In genomic region chr5:136962966-136963540, GRCm38 (mm10) we compare ENCODE assay signal across 9 mouse cellular contexts. TPM values are rescaled to one million over a fixed set of nuclear protein-coding genes. Genes with fewer than 3 reads are reported as not detected.
DNase-seq lines count a peak whose midpoint lies in the region; ATAC-seq and TF ChIP-seq lines count a peak whose summit lies in the region.
"Had no signal": no experiment of that assay in that cellular context is flagged by ENCODE, and none has a peak within 500 bp of the region (broad histone marks: within the 10 kb centered on the region; RNA-seq: fewer than 3 reads in every experiment).

No protein-coding gene starts in this region.

- H3K9me3 ChIP-seq in heart, embryonic 15.5 days (replicated peaks): no peaks in the 10 kb centered on the region
- no peaks in the 10 kb centered on the region for H3K9me3 ChIP-seq in hindbrain, embryonic 13.5 days
- no peaks in the 10 kb centered on the region for H3K9me3 ChIP-seq in midbrain, embryonic 13.5 days

- ATAC-seq in heart, embryonic 15.5 days (replicated peaks; ENCODE audit: insufficient number of reproducible peaks, insufficient read depth, low FRiP score, low read depth): no peak
- no peak for ATAC-seq in hindbrain, embryonic 13.5 days (ENCODE audit: low FRiP score)
- ATAC-seq in midbrain, embryonic 13.5 days: no peak

- intact Hi-C loops in heart, postnatal 14 days (cut with DNase I): loop anchor here (2.0 to 10.0 kb wide), 2 partner anchors 24 to 822 kb away; partner anchors contain the start of genes Mepce, Plod3 and Zcwpw1

- TF ChIP-seq CTCF in bone marrow, adult 2 months (IDR thresholded peaks at IDR 0.05; ENCODE audit: control insufficient read depth, insufficient read depth, low read length): 0 out of 2 replicates have a peak, but pooled peaks have one; percentile 5

- WGBS in heart, embryonic 15.5 days: 68% methylated on average over 8 of the region's 8 CpGs
- 76% methylated on average over 8 of the region's 8 CpGs for WGBS in bone marrow, adult 2 months
- WGBS in hindbrain, embryonic 13.5 days: 73% methylated on average over 8 of the region's 8 CpGs
- WGBS in midbrain, embryonic 13.5 days: 77% methylated on average over 8 of the region's 8 CpGs

- peak overlapping the region; percentile 84 for H3K4me2 ChIP-seq in heart, embryonic 15.5 days
- peak overlapping the region; percentile 82 for H3K4me2 ChIP-seq in hindbrain, embryonic 13.5 days
- H3K4me2 ChIP-seq in midbrain, embryonic 13.5 days (replicated peaks): peak overlapping the region; percentile 71

- no peak for DNase-seq in heart, postnatal 14 days
- no peak for DNase-seq in right cerebral cortex, adult 18-20 months
- DNase-seq in gastrocnemius, postnatal 4 days (ENCODE audit: low spot score in 2 of 2): no peak
- DNase-seq in urinary bladder, postnatal 14 days (ENCODE audit: low spot score): no peak

- peaks cover 43% of the 10 kb centered on the region for H3K4me1 ChIP-seq in heart, embryonic 15.5 days (replicated peaks)
- H3K4me1 ChIP-seq in bone marrow, adult 2 months (ENCODE audit: control insufficient read depth, insufficient read depth, low read length): peaks cover 2% of the 10 kb centered on the region
- peaks cover 30% of the 10 kb centered on the region for H3K4me1 ChIP-seq in hindbrain, embryonic 13.5 days (replicated peaks)
- H3K4me1 ChIP-seq in midbrain, embryonic 13.5 days (replicated peaks): peaks cover 20% of the 10 kb centered on the region

- TF ChIP-seq POLR2A in bone marrow, adult 2 months (IDR thresholded peaks at IDR 0.05; ENCODE audit: borderline replicate concordance, control insufficient read depth, low read depth, low read length): no peak

- peak overlapping the region; percentile 78 for H3K9ac ChIP-seq in heart, embryonic 15.5 days
- H3K9ac ChIP-seq in hindbrain, embryonic 13.5 days: peak overlapping the region; percentile 86
- H3K9ac ChIP-seq in midbrain, embryonic 13.5 days (replicated peaks): peak overlapping the region; percentile 79

- peaks cover 26% of the 10 kb centered on the region for H3K36me3 ChIP-seq in heart, embryonic 15.5 days
- peaks cover 52% of the 10 kb centered on the region for H3K36me3 ChIP-seq in hindbrain, embryonic 13.5 days
- H3K36me3 ChIP-seq in midbrain, embryonic 13.5 days: peaks cover 47% of the 10 kb centered on the region

- peak overlapping the region; percentile 80 for H3K4me3 ChIP-seq in heart, embryonic 15.5 days
- no peak overlapping the region for H3K4me3 ChIP-seq in bone marrow, adult 2 months (replicated peaks; ENCODE audit: control insufficient read depth, low read depth, low read length)
- H3K4me3 ChIP-seq in hindbrain, embryonic 13.5 days: peak overlapping the region; percentile 68
- H3K4me3 ChIP-seq in midbrain, embryonic 13.5 days (replicated peaks): peak overlapping the region; percentile 63

- no peaks in the 10 kb centered on the region for H3K27me3 ChIP-seq in heart, embryonic 15.5 days
- no peaks in the 10 kb centered on the region for H3K27me3 ChIP-seq in hindbrain, embryonic 13.5 days
- H3K27me3 ChIP-seq in midbrain, embryonic 13.5 days: no peaks in the 10 kb centered on the region
- H3K27me3 ChIP-seq: Patski had no signal

- H3K27ac ChIP-seq in heart, embryonic 15.5 days: no peak overlapping the region; the same call in 1 of the 2 replicates
- no peak overlapping the region for H3K27ac ChIP-seq in bone marrow, adult 2 months (ENCODE audit: control insufficient read depth, insufficient read depth, low read depth, low read length, poor library complexity)
- peak overlapping the region; percentile 93 for H3K27ac ChIP-seq in hindbrain, embryonic 13.5 days
- peak overlapping the region; percentile 90 for H3K27ac ChIP-seq in midbrain, embryonic 13.5 days

RNA-seq across cellular contexts. Expression of gene Cldn15, which starts 3.4 kb away (rescaled TPM):
- 6.3 and 6.7 TPM in 2 replicates for polyA plus RNA-seq in heart, embryonic 15.5 days (2015; fragmentation: Nextera tagmentation; extraction: Ambion mirVana)
- total RNA-seq in heart, postnatal 14 days (2021): 10 to 100 TPM in 1 of 2 experiments, 1 to 10 TPM in 1; 8.9 to 11.2 TPM
- 14.6 and 31.1 TPM in 2 replicates for polyA plus RNA-seq in bone marrow, adult 2 months (2011; ENCODE audit: insufficient read depth, insufficient read length, low replicate concordance, missing spikeins)
- 0.21 and 0.35 TPM in 2 replicates for polyA plus RNA-seq in hindbrain, embryonic 13.5 days (2015; fragmentation: Nextera tagmentation; extraction: Ambion mirVana)
- 0.16 and 0.35 TPM in 2 replicates for polyA plus RNA-seq in midbrain, embryonic 13.5 days (2015; fragmentation: Nextera tagmentation; extraction: Ambion mirVana)
- total RNA-seq in gastrocnemius, postnatal 4 days (2021): 1 to 10 TPM; 4.7 to 4.9 TPM

RNA-seq across cellular contexts. Expression of gene Fis1, which starts 10.0 kb away (rescaled TPM):
- polyA plus RNA-seq in heart, embryonic 15.5 days (2015; fragmentation: Nextera tagmentation; extraction: Ambion mirVana): 221 and 240 TPM in 2 replicates
- total RNA-seq in heart, postnatal 14 days (2021): 100 to 1,000 TPM; 166 to 167 TPM
- polyA plus RNA-seq in bone marrow, adult 2 months (2011; ENCODE audit: insufficient read depth, insufficient read length, low replicate concordance, missing spikeins): 179 and 211 TPM in 2 replicates
- 398 and 404 TPM in 2 replicates for polyA plus RNA-seq in hindbrain, embryonic 13.5 days (2015; fragmentation: Nextera tagmentation; extraction: Ambion mirVana)
- 389 and 412 TPM in 2 replicates for polyA plus RNA-seq in midbrain, embryonic 13.5 days (2015; fragmentation: Nextera tagmentation; extraction: Ambion mirVana)
- 100 to 1,000 TPM; 150 to 163 TPM for total RNA-seq in gastrocnemius, postnatal 4 days (2021)

RNA-seq across cellular contexts. Expression of gene Plod3, which starts 23.8 kb away (rescaled TPM):
- polyA plus RNA-seq in heart, embryonic 15.5 days (2015; fragmentation: Nextera tagmentation; extraction: Ambion mirVana): 34.9 and 50.1 TPM in 2 replicates
- total RNA-seq in heart, postnatal 14 days (2021): 10 to 100 TPM; 40.3 to 42.2 TPM
- polyA plus RNA-seq in bone marrow, adult 2 months (2011; ENCODE audit: insufficient read depth, insufficient read length, low replicate concordance, missing spikeins): 14.0 and 26.1 TPM in 2 replicates
- polyA plus RNA-seq in hindbrain, embryonic 13.5 days (2015; fragmentation: Nextera tagmentation; extraction: Ambion mirVana): 34.0 and 38.1 TPM in 2 replicates
- polyA plus RNA-seq in midbrain, embryonic 13.5 days (2015; fragmentation: Nextera tagmentation; extraction: Ambion mirVana): 34.8 and 35.1 TPM in 2 replicates
- 10 to 100 TPM; 40.9 to 46.4 TPM for total RNA-seq in gastrocnemius, postnatal 4 days (2021)

RNA-seq across cellular contexts. Expression of gene Znhit1, which starts 24.8 kb away (rescaled TPM):
- polyA plus RNA-seq in heart, embryonic 15.5 days (2015; fragmentation: Nextera tagmentation; extraction: Ambion mirVana): 79.5 and 79.9 TPM in 2 replicates
- 10 to 100 TPM; 50.4 to 54.9 TPM for total RNA-seq in heart, postnatal 14 days (2021)
- polyA plus RNA-seq in bone marrow, adult 2 months (2011; ENCODE audit: insufficient read depth, insufficient read length, low replicate concordance, missing spikeins): 70.2 and 134 TPM in 2 replicates
- polyA plus RNA-seq in hindbrain, embryonic 13.5 days (2015; fragmentation: Nextera tagmentation; extraction: Ambion mirVana): 107 and 109 TPM in 2 replicates
- 110 TPM in 2 replicates for polyA plus RNA-seq in midbrain, embryonic 13.5 days (2015; fragmentation: Nextera tagmentation; extraction: Ambion mirVana)
- 10 to 100 TPM; 40.4 to 45.4 TPM for total RNA-seq in gastrocnemius, postnatal 4 days (2021)

RNA-seq across cellular contexts. Expression of gene Ift22, which starts 55.1 kb away (rescaled TPM):
- polyA plus RNA-seq in heart, embryonic 15.5 days (2015; fragmentation: Nextera tagmentation; extraction: Ambion mirVana): 34.3 and 40.6 TPM in 2 replicates
- total RNA-seq in heart, postnatal 14 days (2021): 10 to 100 TPM; 10.7 to 12.0 TPM
- 1.7 and 10.7 TPM in 2 replicates for polyA plus RNA-seq in bone marrow, adult 2 months (2011; ENCODE audit: insufficient read depth, insufficient read length, low replicate concordance, missing spikeins)
- 118 and 125 TPM in 2 replicates for polyA plus RNA-seq in hindbrain, embryonic 13.5 days (2015; fragmentation: Nextera tagmentation; extraction: Ambion mirVana)
- polyA plus RNA-seq in midbrain, embryonic 13.5 days (2015; fragmentation: Nextera tagmentation; extraction: Ambion mirVana): 119 and 125 TPM in 2 replicates
- 10 to 100 TPM; 11.7 to 13.8 TPM for total RNA-seq in gastrocnemius, postnatal 4 days (2021)

Comparison
In these comparisons a context has a peak if more than half of its experiments do, and no peak if none do; other contexts are left out.
1. H3K27ac ChIP-seq: peak in hindbrain, embryonic 13.5 days (single experiment) and midbrain, embryonic 13.5 days (single experiment); none in heart, embryonic 15.5 days (single experiment) and bone marrow, adult 2 months (single experiment).
2. Peak in every context shown above with its lines, with median percentiles within 50 percentile points of each other: H3K4me2 ChIP-seq and H3K9ac ChIP-seq.